Mouse (Mus musculus): ENCODE measurements at regions not wholly inside any gene's neighbourhood (a gene's known extent, or its start where the extent isn't known, plus 50 kb on each side); places are given as distances from the start of the nearest gene placed in this dataset.
"Not testable (repeated sequence)": the region's sequence is repeated elsewhere in the genome, so short reads cannot be mapped to it uniquely, and the experiment has no call there.

- ChIA-PET POLR2A (interaction anchor here in 1 of 4 experiments (1.0 kb wide), 1 partner anchor 11 kb away, joined by 3 read pairs; no protein-coding TSS in a partner anchor), CTCF (no interaction called here)
Measured at GRCm38 (mm10) chr2:42794776-42795175, 141.4 kb upstream of the Lrp1b start.

DNA sequence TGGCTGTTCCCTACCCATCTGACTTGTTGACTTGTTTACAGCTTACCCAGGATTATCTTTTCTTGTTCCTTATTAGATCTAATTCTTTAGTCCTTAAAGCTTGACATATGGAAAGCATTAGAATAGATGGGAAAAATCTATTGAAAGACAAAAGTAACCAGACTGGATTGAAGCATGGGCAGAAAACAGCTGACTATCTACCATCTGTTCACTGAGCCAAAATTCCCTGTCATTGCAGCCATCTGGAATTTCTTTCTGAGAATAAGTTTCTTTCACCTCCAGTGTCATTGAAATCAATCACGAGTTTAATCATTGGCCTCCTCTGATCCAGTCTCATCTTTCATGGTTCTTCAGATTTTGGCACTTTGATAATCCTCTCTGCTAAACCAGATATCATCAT, 130.6 kb upstream of the Lrp1b start:
- POLR2A ChIA-PET = interaction anchor here in 1 of 4 experiments (0.6 kb wide), 1 partner anchor 194 kb away, joined by 3 read pairs; no protein-coding TSS in a partner anchor
- CTCF ChIA-PET = no interaction called here

- POLR2A ChIA-PET, CTCF ChIA-PET: not testable (repeated sequence)
Measured at GRCm38 (mm10) chr2:42740513-42740912, 87.1 kb upstream of the Lrp1b start.

Measured in embryonic stem cell, embryonic (primary cell).